Mouse (Mus musculus) E14TG2a.4 (cell line): ENCODE measurements around the gene Mast3.

Experiments
- CTCF ChIP-seq: conservative IDR thresholded peaks from 2 replicates; pipeline ENCODE4 v1.5.1; 2014; ENCODE audit warnings: low read length
- POU5F1 ChIP-seq: IDR thresholded peaks from 2 replicates; pipeline ENCODE4 v1.6.1; 2014; ENCODE audit warnings: low read length, borderline replicate concordance

DNA sequence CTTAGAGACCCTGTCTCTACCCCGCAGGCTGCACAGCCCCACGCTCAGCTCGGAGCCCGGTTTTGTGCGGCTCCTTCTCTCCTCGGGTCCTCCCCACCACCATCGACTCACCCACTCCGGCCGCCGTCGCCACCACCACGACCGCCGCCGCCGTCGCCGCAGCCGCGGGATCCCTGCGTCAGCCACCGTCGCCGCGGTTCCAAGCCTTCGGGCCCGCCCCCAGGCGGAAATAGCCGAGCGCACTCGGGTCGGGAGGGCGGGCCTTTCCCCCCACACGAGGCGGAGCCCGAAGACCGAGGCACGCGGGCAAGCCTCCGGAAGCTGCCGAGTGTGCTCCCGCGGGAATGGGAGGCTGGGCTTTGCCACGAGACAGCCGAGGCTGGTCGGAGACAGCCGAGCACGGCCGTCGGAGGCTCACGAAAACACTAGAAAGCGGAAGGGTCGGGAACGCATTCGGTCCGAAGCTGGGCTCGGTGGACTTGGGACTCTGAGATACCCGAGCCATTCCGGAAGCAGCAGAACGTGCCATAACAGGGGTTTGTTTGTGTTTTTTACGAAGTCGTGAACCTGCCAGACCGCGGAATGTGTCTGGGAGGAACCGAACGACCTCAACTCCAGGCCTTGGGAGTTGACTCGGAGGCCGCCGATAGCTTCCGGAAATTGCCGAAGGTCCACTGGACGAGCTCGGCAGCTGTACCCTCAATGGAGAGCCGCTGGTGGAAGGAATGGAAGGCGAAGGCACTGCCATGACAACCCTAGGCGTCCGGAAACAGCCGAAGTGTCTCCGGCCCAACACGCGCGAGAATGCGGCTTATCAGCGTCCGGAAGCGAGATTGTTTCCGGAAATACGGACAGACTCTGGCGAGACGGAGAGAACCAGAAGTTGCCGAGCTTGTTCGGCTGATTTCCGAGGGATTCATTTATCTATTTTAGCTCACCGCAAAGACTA is 28.1 kb downstream of the Mast3 start, which contains the start of gene Pik3r2:
- TF ChIP-seq CTCF (no peak), POU5F1 (no peak)
